Mouse (Mus musculus) R1 (cell line): ENCODE measurements at regions not wholly inside any gene's neighbourhood (a gene's known extent, or its start where the extent isn't known, plus 50 kb on each side); places are given as distances from the start of the nearest gene placed in this dataset.

Source experiments
- DNase-seq: peaks from one replicate; pipeline ENCODE4 v3.0.0-alpha.2; 2018; ENCODE audit warnings: low read depth, low spot score

GRCm38 (mm10) chr12:119027701-119028100 is 61.5 kb upstream of the Abcb5 start:
- no peak for DNase-seq

GRCm38 (mm10) chr12:119026311-119026710 is 60.1 kb upstream of the Abcb5 start:
- DNase-seq: peak; percentile 60

- DNase-seq: no peak
Observed at GRCm38 (mm10) chr12:119024063-119024462, 57.8 kb upstream of the Abcb5 start.
